Mouse (Mus musculus) adrenal gland, postnatal 25 days (tissue): ENCODE results near the gene Gm38392. TPM values are rescaled to one million over a fixed set of nuclear protein-coding genes. Genes with fewer than 3 reads are reported as not detected.
"Not testable (repeated sequence)": the region's sequence is repeated elsewhere in the genome, so short reads cannot be mapped to it uniquely, and the experiment has no call there.

ENCODE experiments used
- DNase-seq: peaks from one replicate; pipeline ENCODE4 v3.0.0; 2021; ENCODE audit warnings: mixed read lengths
- total RNA-seq: library from RNA; stranded (reverse); gene quantifications from 2 replicates; pipeline ENCODE4 v1.2.3, GENCODE M21; 2021

Gene Gm38392
- total RNA-seq, 1 experiment from 2014 or later: 1.6 TPM

- peak; percentile 15 for DNase-seq
Observed at GRCm38 (mm10) chr3:88276529-88277143, 10.4 kb downstream of the Gm38392 start.

- no peak for DNase-seq
Observed at GRCm38 (mm10) chr3:88276121-88276520, 10.9 kb downstream of the Gm38392 start.

GRCm38 (mm10) chr3:88274002-88274401 lies 13.0 kb downstream of the Gm38392 start:
- no peak for DNase-seq

GRCm38 (mm10) chr3:88271859-88272258 lies 15.2 kb downstream of the Gm38392 start:
- no peak for DNase-seq

GRCm38 (mm10) chr3:88271298-88271697 lies 15.7 kb downstream of the Gm38392 start:
- DNase-seq: not testable (repeated sequence)

GRCm38 (mm10) chr3:88268991-88269390 lies 18.0 kb downstream of the Gm38392 start:
- no peak for DNase-seq

GRCm38 (mm10) chr3:88268014-88268413 lies 19.0 kb downstream of the Gm38392 start:
- DNase-seq: not testable (repeated sequence)

GRCm38 (mm10) chr3:88262346-88262745 lies 24.7 kb downstream of the Gm38392 start:
- no peak for DNase-seq

GRCm38 (mm10) chr3:88256382-88256781 lies 30.6 kb downstream of the Gm38392 start:
- DNase-seq: no peak

- no peak for DNase-seq
Observed at GRCm38 (mm10) chr3:88255950-88256349, 31.1 kb downstream of the Gm38392 start.

GRCm38 (mm10) chr3:88254268-88254926 lies 32.6 kb downstream of the Gm38392 start, which contains the start of gene Rhbg:
Gene Rhbg (minus strand): TSS chr3:88254709.
- DNase-seq: peak; percentile 74

GRCm38 (mm10) chr3:88252739-88253138 lies 34.3 kb downstream of the Gm38392 start:
- no peak for DNase-seq

- DNase-seq: no peak
Observed at GRCm38 (mm10) chr3:88248406-88248805, 38.6 kb downstream of the Gm38392 start.

GRCm38 (mm10) chr3:88247666-88248065 lies 39.3 kb downstream of the Gm38392 start:
- no peak for DNase-seq

GRCm38 (mm10) chr3:88245811-88246210 lies 41.2 kb downstream of the Gm38392 start:
- peak; percentile 83 for DNase-seq

- DNase-seq: peak; percentile 59
Observed at GRCm38 (mm10) chr3:88244071-88244470, 42.9 kb downstream of the Gm38392 start.

- DNase-seq: peak; percentile 73
Observed at GRCm38 (mm10) chr3:88242531-88242930, 44.5 kb downstream of the Gm38392 start.

- DNase-seq: no peak
Observed at GRCm38 (mm10) chr3:88241045-88241786, 45.8 kb downstream of the Gm38392 start.

GRCm38 (mm10) chr3:88239446-88239845 lies 47.6 kb downstream of the Gm38392 start:
- no peak for DNase-seq

- no peak for DNase-seq
Observed at GRCm38 (mm10) chr3:88238866-88239391, 48.1 kb downstream of the Gm38392 start.

GRCm38 (mm10) chr3:88237556-88238194 lies 49.3 kb downstream of the Gm38392 start:
- DNase-seq: no peak

GRCm38 (mm10) chr3:88237161-88237555 lies 49.9 kb downstream of the Gm38392 start:
- no peak for DNase-seq
